Mouse (Mus musculus) left cerebral cortex, postnatal 10 days (tissue): ENCODE results near the gene Rnase4. TPM values are rescaled to one million over a fixed set of nuclear protein-coding genes. Genes with fewer than 3 reads are reported as not detected.

Experiments used
- DNase-seq, 2 experiments: peaks; one replicate each; pipeline ENCODE4 v3.0.0; 2021 to 2022; ENCODE audit warnings: low spot score in 2 of 2, mixed read lengths in 1 of 2; ENCODE audit errors: extremely low spot score in 1 of 2
- intact Hi-C: fragments of 180-260 bp; cut with DNase I; formaldehyde crosslinking; loops from one replicate; pipeline ENCODE4 v1.15.1; 2025
- total RNA-seq, 2 experiments: library from RNA; stranded (reverse); gene quantifications; 2 replicates each; pipeline ENCODE4 v1.2.3; 2021

Gene Rnase4
- total RNA-seq, 2 experiments from 2014 or later: 11.2 to 14.0 TPM

DNA sequence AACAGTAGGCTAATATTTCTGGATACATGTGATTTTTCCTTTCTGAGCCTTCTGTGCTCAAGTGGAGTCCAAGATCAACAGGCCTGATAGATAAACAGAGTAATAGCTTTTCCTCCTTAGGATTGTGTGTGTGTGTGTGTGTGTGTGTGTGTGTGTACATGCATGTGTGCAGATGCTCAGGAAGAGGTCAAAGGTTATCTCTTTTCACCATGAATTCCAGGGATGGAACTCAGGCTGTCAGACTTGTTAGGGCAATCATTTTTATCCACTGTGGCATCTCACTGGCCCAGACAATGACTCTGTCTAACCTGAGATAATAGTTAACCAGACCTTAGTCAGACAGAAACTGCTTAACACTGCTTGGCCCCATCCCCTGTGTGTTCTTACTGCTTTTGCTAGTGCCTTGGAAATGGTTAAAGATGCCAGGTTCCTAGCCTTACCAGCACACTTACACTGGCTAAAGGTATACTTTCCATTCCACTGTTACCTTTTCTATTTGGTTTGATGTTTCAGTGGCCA is 15.6 kb downstream of the Rnase4 start:
- DNase-seq: no peak
- intact Hi-C loops: loop anchor here (10.0 kb wide), 2 partner anchors 138 to 238 kb away; no protein-coding TSS in a partner anchor

DNA sequence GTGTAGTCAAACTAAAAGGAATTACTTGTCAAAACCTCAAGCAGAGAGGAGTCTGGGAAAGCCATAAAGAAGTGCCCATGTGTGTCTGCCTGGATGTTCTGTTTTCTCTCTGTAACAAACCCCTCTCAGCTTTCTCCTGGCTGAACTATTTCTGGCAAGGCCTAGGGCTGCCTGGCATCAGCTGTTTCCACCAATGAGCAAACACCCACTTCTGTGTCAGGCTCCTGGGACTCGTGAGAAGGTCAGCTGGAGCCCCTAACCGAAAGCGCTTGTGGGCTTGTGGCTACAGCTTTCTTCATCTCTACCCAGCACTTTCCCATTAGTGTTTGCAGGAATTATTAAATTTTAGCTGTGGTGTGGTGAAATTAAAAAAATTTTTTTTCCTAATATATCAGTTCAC is 21.1 kb downstream of the Rnase4 start:
- no peak for DNase-seq
- intact Hi-C loops: no loop called here

DNA sequence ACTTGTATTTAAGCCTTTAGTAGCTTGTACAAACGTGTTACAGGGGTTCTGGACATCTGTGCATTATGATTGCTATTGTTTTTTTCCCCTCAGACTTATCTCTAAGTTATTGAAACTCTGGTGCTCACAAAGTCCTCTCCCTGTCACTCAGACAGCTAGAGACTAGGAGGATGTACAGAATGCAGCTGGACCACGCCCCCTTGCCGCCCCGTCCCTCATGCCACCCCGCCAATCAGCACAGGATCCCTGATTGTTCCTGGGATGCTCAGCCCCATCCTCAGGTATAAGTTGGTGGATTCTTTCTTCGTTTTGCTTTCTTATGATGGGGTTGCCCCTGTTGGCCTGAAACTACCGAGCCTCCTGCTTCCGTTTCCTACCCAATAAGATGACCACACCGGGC is 22.6 kb downstream of the Rnase4 start:
- no peak for DNase-seq
- intact Hi-C loops: no loop called here

- no peak for DNase-seq
- intact Hi-C loops: no loop called here
Observed at GRCm38 (mm10) chr14:51113916-51114560, 23.2 kb downstream of the Rnase4 start, which contains the start of gene Eddm3b. TSS of gene Eddm3b (plus strand) at chr14:51114426.

- DNase-seq: no peak
- intact Hi-C loops: no loop called here
Observed at GRCm38 (mm10) chr14:51125684-51126083, 34.8 kb downstream of the Rnase4 start.

DNA sequence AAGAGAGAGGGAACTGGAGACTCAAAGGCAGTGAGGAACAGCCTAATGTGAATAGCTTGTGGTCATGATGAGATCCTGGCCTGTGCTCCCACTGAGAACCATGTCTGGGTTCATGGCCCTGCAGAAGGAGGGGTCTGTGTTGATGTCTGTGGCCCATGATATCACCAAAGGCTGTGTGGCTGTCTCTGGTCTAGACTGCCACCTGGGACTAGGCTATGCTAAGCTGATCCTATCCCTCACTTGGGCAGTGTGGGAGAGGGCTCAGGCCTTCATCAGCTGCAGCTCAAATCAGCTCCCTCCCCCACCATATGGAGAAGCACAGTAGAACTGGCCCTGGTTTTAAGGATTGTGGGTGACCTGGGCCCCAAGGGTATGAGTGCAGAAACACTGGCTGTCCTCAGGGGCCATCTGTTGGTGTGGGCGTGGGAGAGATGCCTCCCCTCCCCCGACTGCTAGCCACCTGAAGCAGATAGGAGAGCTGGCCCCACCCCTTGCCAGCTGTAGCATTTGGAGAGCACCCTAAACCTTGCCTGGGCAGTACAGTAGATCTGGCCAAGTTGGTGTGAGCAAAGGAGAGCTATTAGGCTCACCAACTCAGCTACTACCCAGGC is 36.9 kb downstream of the Rnase4 start:
- intact Hi-C loops: no loop called here

GRCm38 (mm10) chr14:51128775-51129623 is 38.1 kb downstream of the Rnase4 start:
- intact Hi-C loops: no loop called here
- DNase-seq: no peak

More for the DNA sequence above, 36.9 kb downstream of the Rnase4 start:
- DNase-seq: no peak

DNA sequence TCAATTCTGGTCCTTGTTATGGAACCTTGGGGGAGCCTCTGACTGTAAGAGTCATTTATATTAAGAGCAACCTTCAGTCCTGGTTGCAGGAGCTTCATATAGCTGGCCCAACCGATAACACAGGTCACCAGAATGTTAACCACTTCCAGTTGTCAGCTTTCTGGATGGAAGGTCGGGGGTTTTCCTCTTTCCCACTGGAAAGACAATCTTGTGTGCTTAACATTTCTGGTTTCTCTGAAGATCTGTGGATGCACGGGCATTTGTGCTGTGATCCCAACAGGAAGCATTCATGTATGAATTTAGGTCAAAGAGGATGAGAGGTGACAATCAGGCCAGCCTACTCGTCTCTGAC is 38.7 kb downstream of the Rnase4 start:
- intact Hi-C loops: no loop called here
- no peak for DNase-seq

DNA sequence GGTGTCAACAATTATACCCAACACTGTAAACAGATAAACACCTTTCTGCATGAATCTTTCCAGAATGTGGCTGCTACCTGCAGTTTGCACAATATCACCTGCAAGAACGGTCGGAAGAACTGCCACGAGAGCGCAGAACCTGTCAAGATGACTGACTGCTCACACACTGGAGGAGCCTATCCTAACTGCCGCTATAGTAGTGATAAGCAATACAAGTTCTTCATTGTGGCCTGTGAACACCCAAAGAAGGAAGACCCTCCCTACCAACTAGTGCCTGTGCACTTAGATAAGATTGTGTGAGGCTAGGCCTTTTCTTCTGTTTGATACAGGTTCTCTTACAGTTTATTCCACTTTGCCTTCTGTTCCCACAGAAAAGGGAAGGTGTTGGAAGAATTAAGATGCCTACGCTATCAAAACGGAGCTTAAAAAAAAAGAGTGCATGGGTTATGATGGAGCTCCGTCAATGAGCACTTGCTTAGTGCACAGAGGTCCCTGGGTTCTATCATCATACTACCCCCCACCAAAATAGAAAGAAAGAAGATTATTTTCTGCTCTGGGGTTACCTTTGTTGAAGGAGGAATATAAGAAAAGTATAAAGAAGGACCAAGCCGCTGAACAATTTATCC is 39.6 kb downstream of the Rnase4 start:
- no peak for DNase-seq
- intact Hi-C loops: no loop called here

GRCm38 (mm10) chr14:51131086-51131815 is 40.4 kb downstream of the Rnase4 start:
- intact Hi-C loops: no loop called here
- no peak for DNase-seq

- intact Hi-C loops: no loop called here
- DNase-seq: no peak
Observed at GRCm38 (mm10) chr14:51132372-51132771, 41.5 kb downstream of the Rnase4 start.

DNA sequence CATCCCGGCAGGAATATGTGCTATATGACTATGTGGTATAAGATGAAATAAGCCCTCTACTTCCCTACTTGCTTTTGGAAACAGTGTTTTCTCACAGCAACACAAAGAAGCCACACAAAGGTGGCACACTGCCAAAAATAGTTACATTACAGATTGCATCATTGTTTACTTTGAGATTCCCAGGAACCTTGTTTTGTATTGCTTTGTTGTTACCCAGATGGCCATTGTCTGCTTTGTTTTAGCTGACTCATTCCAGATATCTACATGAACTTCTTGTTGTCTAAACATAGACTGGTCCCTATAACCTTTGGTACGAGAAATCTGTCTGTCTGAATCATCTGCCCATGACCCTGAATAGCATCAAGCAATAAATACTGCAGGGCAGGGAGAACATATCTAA is 49.5 kb downstream of the Rnase4 start:
- intact Hi-C loops: no loop called here
- no peak for DNase-seq

DNA sequence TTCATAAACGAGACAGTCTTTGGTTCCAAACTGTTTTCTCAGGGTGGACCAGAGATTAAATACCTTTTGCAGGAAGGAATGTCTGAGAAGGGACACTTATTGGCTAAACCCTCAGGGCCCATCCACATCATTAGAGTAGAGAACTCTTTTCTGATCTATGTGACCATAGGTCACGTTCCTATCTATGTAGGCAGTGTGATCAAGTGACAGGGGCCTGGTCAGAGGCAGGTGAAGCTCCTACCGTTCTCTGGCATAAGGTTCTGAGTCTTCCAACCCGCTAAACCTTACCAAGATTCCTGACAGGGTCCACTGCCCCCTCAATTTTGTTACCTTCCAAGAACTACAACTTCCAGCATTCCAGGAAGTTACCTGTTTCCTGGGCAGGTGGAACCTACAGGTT is 51.2 kb downstream of the Rnase4 start:
- intact Hi-C loops: no loop called here
- DNase-seq: no peak

GRCm38 (mm10) chr14:51142568-51142967 is 51.7 kb downstream of the Rnase4 start:
- intact Hi-C loops: no loop called here
- no peak for DNase-seq

DNA sequence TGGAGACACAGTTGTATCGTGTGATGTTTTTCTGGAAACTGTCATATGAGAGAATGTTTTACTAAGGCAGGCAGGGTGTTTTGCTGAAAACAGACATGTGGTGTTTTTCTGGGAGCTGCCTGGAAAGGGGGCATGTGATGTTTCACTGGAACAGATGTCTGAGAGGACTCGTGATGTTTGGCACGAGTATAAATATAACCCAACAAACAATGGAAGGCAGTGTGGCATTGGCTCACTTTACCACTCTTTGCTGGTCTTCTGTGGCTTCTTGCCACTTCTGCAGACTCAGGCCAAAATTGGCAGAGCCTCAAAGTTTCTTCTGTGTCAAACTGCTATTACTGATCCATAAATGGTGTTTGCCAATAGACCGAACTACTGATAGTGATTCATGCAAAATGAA is 52.4 kb downstream of the Rnase4 start:
- peak in 1 of 2 experiments; percentile 10 for DNase-seq
- intact Hi-C loops: no loop called here

DNA sequence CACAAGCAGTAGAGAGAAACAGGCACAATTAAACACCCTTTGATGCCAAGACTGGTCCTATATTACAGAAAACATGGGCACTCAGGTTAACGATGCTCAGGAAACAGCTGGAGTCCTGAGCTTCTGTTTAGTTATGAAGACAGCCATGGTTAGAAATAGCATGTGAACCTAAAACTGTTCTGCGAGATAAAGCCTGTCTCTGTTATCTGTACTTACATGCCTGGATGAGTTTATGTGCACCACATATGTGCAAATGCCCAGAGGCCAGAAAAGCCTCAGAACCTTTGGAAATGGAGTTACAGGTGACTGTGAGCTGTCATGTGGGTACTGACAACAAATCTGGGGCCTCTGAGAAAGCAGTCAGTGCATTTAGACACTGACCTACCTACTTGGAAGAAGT is 53.1 kb downstream of the Rnase4 start:
- no peak for DNase-seq

GRCm38 (mm10) chr14:51144451-51144850 is 53.6 kb downstream of the Rnase4 start:
- intact Hi-C loops: no loop called here
- DNase-seq: no peak

More for the DNA sequence above, 53.1 kb downstream of the Rnase4 start:
- intact Hi-C loops: no loop called here

GRCm38 (mm10) chr14:51145521-51145920 is 54.6 kb downstream of the Rnase4 start:
- intact Hi-C loops: no loop called here
- no peak for DNase-seq

DNA sequence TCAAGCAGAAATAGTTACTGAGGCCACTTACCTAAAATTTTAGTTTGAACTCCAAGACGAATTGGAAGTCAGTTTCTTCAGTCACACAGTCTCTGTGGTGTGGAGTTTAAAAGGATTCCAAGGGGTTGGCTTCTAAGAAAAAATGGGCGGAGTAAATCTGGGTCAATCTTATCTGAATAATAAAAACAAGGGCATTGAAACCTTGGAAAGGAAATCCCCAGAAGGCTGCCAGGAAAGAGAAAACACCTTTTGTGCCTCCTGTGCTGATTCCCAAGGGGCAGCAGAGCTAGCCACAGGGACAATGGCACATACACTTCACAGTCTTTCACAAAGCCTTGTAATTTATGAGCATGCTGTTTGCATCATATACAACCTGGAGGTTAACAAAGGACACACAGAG is 55.8 kb downstream of the Rnase4 start, which contains the start of gene Rnase1:
Gene Rnase1 (minus strand): TSS at position 101 of the 400 bp plus-strand sequence.
- intact Hi-C loops: no loop called here
- DNase-seq: no peak
